Mouse (Mus musculus): ENCODE results near the gene Dnaja3. TPM values are rescaled to one million over a fixed set of nuclear protein-coding genes. Genes with fewer than 3 reads are reported as not detected.

Dnaja3 gene
- polyA plus RNA-seq, 1 experiment from 2014 or later: 37.8 TPM

DNA sequence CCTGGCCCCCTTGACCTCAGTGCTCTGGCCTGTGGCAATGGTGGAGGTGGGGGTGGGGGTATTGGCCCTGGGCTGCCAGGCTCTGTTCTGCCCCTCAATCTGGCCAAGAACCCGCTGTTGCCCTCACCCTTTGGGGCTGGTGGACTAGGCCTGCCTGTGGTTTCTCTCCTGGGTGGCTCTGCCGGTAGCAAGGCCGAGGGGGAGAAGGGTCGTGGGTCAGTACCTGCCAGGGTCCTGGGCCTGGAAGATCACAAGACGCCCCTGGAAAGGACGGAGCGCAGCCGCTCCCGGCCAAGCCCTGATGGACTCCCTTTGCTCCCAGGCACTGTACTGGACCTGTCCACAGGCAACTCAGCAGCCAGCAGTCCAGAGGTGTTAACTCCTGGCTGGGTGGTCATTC is 26.1 kb upstream of the Dnaja3 start:
- H3K4me2 ChIP-seq (replicated peaks; ENCODE audit: low read depth, low read length): no peak overlapping the region
- no peaks in the 10 kb centered on the region for H3K27me3 ChIP-seq (replicated peaks; ENCODE audit: insufficient read depth, low read length)
- no peak for ATAC-seq
- TF ChIP-seq EP300 (IDR thresholded peaks at IDR 0.05): no peak
- no peak for TF ChIP-seq CTCF (IDR thresholded peaks at IDR 0.05)
- no peak overlapping the region for H3K9ac ChIP-seq (replicated peaks; ENCODE audit: low read depth)
- H3K4me3 ChIP-seq (ENCODE audit: low read depth, low read length): no peak overlapping the region
- H3K27ac ChIP-seq (ENCODE audit: low read length): no peak overlapping the region
- WGBS: 89% methylated on average over 9 of the region's 9 CpGs
- H3K4me1 ChIP-seq (ENCODE audit: insufficient read depth, low read depth, low read length): no peaks in the 10 kb centered on the region
- no peaks in the 10 kb centered on the region for H3K9me3 ChIP-seq (ENCODE audit: low read length)
- H3K36me3 ChIP-seq (ENCODE audit: insufficient read depth, low read length): 0 out of 2 replicates have a peak, but pooled peaks cover 17% of the 10 kb centered on the region
- no peak for DNase-seq (ENCODE audit: low spot score)

DNA sequence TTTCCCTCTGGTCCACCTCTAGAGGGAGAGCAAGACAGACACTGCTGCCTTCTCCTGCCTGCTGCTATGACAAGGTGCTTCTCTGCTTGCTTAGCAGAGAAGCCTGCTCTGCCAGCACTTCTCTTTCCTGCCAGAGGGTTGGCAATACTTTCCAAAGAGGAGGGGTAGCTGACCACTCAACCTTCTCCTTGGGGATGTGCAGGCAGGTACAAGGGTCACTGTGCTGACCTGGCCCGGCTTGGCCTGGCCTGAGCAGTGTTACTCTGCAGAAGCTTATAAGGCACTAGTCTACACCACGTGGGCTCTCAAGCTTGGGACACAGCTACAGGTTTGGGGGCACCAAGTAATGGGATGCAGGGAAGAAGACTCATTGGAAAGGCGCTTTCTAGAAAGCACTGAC is 25.1 kb upstream of the Dnaja3 start:
- Histone ChIP-seq H3K36me3 (ENCODE audit: insufficient read depth, low read length) (0 out of 2 replicates have a peak, but pooled peaks cover 17% of the 10 kb centered on the region), H3K4me3 (ENCODE audit: low read depth, low read length) (no peak overlapping the region), H3K9me3 (ENCODE audit: low read length) (no peaks in the 10 kb centered on the region), H3K4me1 (ENCODE audit: insufficient read depth, low read depth, low read length) (no peaks in the 10 kb centered on the region), H3K27ac (ENCODE audit: low read length) (no peak overlapping the region), H3K9ac (replicated peaks; ENCODE audit: low read depth) (no peak overlapping the region), H3K4me2 (replicated peaks; ENCODE audit: low read depth, low read length) (no peak overlapping the region), H3K27me3 (replicated peaks; ENCODE audit: insufficient read depth, low read length) (no peaks in the 10 kb centered on the region)
- ATAC-seq (no peak), DNase-seq (ENCODE audit: low spot score) (no peak)
- 93% methylated on average over 3 of the region's 3 CpGs for WGBS
- TF ChIP-seq CTCF (IDR thresholded peaks at IDR 0.05) (no peak), EP300 (IDR thresholded peaks at IDR 0.05) (no peak)

DNA sequence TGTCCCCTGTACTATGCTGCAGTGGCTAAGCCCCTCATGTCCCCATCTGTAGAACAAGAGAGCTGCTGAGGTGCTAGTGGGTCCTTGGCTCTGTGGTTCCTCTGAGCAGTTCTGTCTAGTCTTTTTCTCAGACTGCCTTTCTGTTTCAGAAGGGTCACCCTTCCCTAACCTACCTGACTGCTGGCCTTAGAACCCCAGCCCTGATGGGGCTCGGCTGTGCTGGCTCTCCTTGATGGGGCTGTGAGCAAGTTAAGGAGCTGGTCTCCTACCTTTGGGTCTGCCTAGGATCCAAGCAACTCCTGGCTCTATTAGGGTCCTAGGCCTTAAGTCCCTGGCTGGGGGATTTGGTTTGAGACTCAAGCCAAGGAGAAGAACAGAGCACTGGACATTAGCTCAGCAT is 24.5 kb upstream of the Dnaja3 start:
- H3K27ac ChIP-seq (ENCODE audit: low read length): no peak overlapping the region
- no peak overlapping the region for H3K9ac ChIP-seq (replicated peaks; ENCODE audit: low read depth)
- H3K36me3 ChIP-seq (ENCODE audit: insufficient read depth, low read length): 0 out of 2 replicates have a peak, but pooled peaks cover 17% of the 10 kb centered on the region
- TF ChIP-seq EP300 (IDR thresholded peaks at IDR 0.05): no peak
- TF ChIP-seq CTCF (IDR thresholded peaks at IDR 0.05): no peak
- ATAC-seq (no peak), DNase-seq (ENCODE audit: low spot score) (no peak)
- no peaks in the 10 kb centered on the region for H3K27me3 ChIP-seq (replicated peaks; ENCODE audit: insufficient read depth, low read length)
- no peak overlapping the region for H3K4me2 ChIP-seq (replicated peaks; ENCODE audit: low read depth, low read length)
- H3K4me1 ChIP-seq (ENCODE audit: insufficient read depth, low read depth, low read length): no peaks in the 10 kb centered on the region
- H3K4me3 ChIP-seq (ENCODE audit: low read depth, low read length): no peak overlapping the region
- H3K9me3 ChIP-seq (ENCODE audit: low read length): no peaks in the 10 kb centered on the region
- 79% methylated on average over 1 of the region's 1 CpGs for WGBS

DNA sequence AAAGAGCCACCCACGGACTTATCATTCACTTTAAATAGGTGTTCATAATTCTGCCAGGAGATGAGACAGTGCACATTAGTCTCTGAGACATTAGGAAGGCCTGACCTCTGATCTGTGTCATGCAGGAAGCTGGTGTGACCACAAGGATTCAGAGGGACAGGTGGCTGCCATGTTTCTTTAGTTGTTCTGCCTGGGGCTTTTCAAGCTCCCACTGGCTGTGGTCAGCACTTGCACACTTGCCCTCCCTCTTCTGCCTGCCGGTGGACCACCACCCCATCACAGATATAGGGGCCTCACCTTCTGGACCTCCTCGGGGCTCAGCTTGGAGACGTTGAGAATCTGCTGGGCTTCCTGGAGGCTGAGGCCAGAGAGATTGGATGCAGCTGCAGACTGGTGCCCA is 23.0 kb upstream of the Dnaja3 start:
- no peak overlapping the region for H3K4me2 ChIP-seq (replicated peaks; ENCODE audit: low read depth, low read length)
- H3K9ac ChIP-seq (replicated peaks; ENCODE audit: low read depth): no peak overlapping the region
- H3K36me3 ChIP-seq (ENCODE audit: insufficient read depth, low read length): 0 out of 2 replicates have a peak, but pooled peaks cover 9% of the 10 kb centered on the region
- no peaks in the 10 kb centered on the region for H3K9me3 ChIP-seq (ENCODE audit: low read length)
- ATAC-seq (no peak), DNase-seq (ENCODE audit: low spot score) (no peak)
- 70% methylated on average over 4 of the region's 4 CpGs for WGBS
- no peak overlapping the region for H3K4me3 ChIP-seq (ENCODE audit: low read depth, low read length)
- no peaks in the 10 kb centered on the region for H3K4me1 ChIP-seq (ENCODE audit: insufficient read depth, low read depth, low read length)
- H3K27ac ChIP-seq (ENCODE audit: low read length): no peak overlapping the region
- TF ChIP-seq EP300 (IDR thresholded peaks at IDR 0.05): no peak
- no peak for TF ChIP-seq CTCF (IDR thresholded peaks at IDR 0.05)
- no peaks in the 10 kb centered on the region for H3K27me3 ChIP-seq (replicated peaks; ENCODE audit: insufficient read depth, low read length)

DNA sequence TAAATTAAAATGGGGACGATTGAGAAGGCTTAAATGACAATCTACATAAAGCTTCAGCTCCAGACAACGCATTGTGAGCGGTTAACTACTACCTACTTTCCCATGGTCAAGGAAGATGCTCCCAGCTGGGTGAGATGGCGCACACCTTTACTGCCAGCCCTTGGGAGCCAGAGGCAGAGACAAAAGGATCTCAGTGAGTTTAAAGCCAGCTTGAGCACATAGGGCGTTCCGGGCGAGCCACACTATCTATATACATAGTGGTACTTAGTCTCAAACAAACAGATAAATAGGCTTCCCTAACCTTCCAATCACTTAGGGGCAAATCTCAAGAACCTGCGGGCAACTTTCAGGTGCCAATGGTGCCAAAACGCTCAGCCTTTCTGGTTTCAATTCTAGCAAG is 15.7 kb upstream of the Dnaja3 start:
- DNase-seq (ENCODE audit: low spot score) (no peak), ATAC-seq (0 out of 2 replicates have a peak, but pooled peaks have one; percentile 1)
- peak overlapping the region; percentile 65 for H3K4me3 ChIP-seq (ENCODE audit: low read depth, low read length)
- peak overlapping the region; percentile 88 for H3K4me2 ChIP-seq (replicated peaks; ENCODE audit: low read depth, low read length)
- no peaks in the 10 kb centered on the region for H3K27me3 ChIP-seq (replicated peaks; ENCODE audit: insufficient read depth, low read length)
- peaks cover 7% of the 10 kb centered on the region; the same call in 1 of the 2 replicates for H3K4me1 ChIP-seq (ENCODE audit: insufficient read depth, low read depth, low read length)
- H3K27ac ChIP-seq (ENCODE audit: low read length): peak overlapping the region; percentile 88
- peak overlapping the region; percentile 77 for H3K9ac ChIP-seq (replicated peaks; ENCODE audit: low read depth)
- no peaks in the 10 kb centered on the region for H3K9me3 ChIP-seq (ENCODE audit: low read length)
- TF ChIP-seq EP300 (IDR thresholded peaks at IDR 0.05): no peak
- H3K36me3 ChIP-seq (ENCODE audit: insufficient read depth, low read length): no peaks in the 10 kb centered on the region
- 18% methylated on average over 9 of the region's 9 CpGs for WGBS

DNA sequence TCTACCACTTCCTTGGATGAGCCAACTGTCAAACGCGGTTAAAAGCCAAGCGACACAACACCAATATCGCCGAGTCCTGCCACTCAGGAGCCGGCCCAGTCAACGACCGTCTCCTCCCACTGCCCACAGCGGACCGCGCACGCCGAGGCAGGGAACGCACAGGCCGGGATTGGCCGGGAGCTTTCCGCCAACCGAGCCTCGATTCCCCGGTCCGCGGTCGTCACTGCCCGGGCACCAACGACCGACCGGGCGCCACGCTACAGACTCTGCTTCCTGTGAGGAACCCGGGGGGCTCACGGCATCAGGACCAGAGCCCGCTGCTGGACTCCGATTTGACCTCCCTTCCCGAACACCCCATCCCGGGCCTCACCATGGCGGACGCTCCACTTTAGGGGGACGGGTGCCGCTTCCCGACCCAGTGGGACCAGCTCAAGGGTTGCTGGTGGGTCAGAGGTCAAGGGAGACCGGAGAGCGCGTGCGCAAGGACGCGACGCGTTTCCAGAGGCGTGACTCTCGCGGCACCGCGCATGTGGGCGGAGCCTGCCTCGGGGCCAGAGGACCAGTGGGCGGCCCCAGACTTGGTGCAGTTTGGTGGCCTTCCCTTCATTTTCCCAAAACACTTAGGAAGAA is 15.2 kb upstream of the Dnaja3 start, which contains the start of gene Pam16:
TSS of gene Pam16 (minus strand) at position 508 of the 630 bp plus-strand sequence.
- DNase-seq (ENCODE audit: low spot score) (peak; percentile 95), ATAC-seq (peak; percentile 93)
- no peak for TF ChIP-seq CTCF (IDR thresholded peaks at IDR 0.05)
- no peak for TF ChIP-seq EP300 (IDR thresholded peaks at IDR 0.05)
- Histone ChIP-seq H3K9me3 (ENCODE audit: low read length) (no peaks in the 10 kb centered on the region), H3K4me1 (ENCODE audit: insufficient read depth, low read depth, low read length) (peaks cover 7% of the 10 kb centered on the region; the same call in 1 of the 2 replicates), H3K9ac (replicated peaks; ENCODE audit: low read depth) (peak within 1 kb of the TSS; percentile 77), H3K4me3 (ENCODE audit: low read depth, low read length) (peak within 1 kb of the TSS; percentile 65), H3K36me3 (ENCODE audit: insufficient read depth, low read length) (no peaks in the 10 kb centered on the region), H3K4me2 (replicated peaks; ENCODE audit: low read depth, low read length) (peak within 1 kb of the TSS; percentile 88), H3K27ac (ENCODE audit: low read length) (peak within 1 kb of the TSS; percentile 88), H3K27me3 (replicated peaks; ENCODE audit: insufficient read depth, low read length) (no peaks in the 10 kb centered on the region)
- WGBS: under 1% methylated on average over 56 of the region's 56 CpGs
